Mouse (Mus musculus) ovary, postnatal 14 days (tissue): ENCODE measurements around the gene 6430628N08Rik.

Experiments
- DNase-seq: peaks from one replicate; pipeline ENCODE4 v3.0.0; 2022; ENCODE audit warnings: low spot score

The 6430628N08Rik gene

GRCm38 (mm10) chr4:115886875-115887274 lies 3.6 kb upstream of the 6430628N08Rik start:
- DNase-seq, result no peak

- no peak for DNase-seq
Measured at GRCm38 (mm10) chr4:115890066-115890465, 399 bp upstream of the 6430628N08Rik start.

GRCm38 (mm10) chr4:115894281-115894680 lies 3.8 kb downstream of the 6430628N08Rik start:
- no peak for DNase-seq

- no peak for DNase-seq
Measured at GRCm38 (mm10) chr4:115897901-115898631, 7.6 kb downstream of the 6430628N08Rik start.

DNA sequence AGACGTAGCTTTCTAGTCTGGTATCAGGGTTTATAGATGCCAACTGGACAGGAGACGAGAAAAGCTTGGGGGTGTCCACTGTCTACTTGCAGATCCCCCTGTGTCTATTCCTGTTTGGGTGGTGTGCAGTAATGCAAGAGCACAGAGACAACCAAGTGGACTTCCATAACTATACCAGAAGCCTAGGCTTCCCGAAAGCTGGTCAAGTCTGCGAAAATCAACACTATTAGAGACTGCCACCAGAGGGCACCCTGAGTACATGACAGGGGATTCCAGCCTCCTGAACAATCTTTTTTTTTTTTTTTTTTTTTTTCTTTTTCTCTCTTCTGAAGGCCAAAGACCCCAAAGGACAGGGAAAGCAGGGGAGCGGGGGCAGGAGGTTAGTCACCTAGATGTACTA lies 12.4 kb downstream of the 6430628N08Rik start:
- peak; percentile 83 for DNase-seq

DNA sequence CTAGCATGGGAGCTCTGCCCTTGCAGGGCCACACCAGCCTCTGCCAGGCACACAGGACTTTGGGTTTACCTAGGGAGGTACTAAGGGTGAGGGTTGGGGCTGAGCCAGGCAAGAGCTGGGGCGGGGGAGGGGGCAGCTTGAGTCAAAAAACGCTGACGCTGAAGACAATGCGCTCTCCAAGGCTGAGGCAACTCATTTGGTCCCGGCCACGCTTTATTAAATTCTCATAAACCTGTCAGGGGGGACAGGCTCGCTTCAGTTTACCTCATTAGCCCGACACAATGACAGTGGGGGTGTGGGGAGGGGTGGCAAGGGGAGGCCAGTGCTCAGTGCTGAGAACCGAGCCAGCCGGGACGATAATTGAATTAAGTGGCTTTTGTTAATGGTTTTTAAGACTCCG lies 13.9 kb downstream of the 6430628N08Rik start:
- no peak for DNase-seq

- no peak for DNase-seq
Measured at GRCm38 (mm10) chr4:115905701-115906100, 15.2 kb downstream of the 6430628N08Rik start.

- DNase-seq, result no peak
Measured at GRCm38 (mm10) chr4:115906791-115907190, 16.3 kb downstream of the 6430628N08Rik start.

- no peak for DNase-seq
Measured at GRCm38 (mm10) chr4:115907994-115908393, 17.5 kb downstream of the 6430628N08Rik start.

DNA sequence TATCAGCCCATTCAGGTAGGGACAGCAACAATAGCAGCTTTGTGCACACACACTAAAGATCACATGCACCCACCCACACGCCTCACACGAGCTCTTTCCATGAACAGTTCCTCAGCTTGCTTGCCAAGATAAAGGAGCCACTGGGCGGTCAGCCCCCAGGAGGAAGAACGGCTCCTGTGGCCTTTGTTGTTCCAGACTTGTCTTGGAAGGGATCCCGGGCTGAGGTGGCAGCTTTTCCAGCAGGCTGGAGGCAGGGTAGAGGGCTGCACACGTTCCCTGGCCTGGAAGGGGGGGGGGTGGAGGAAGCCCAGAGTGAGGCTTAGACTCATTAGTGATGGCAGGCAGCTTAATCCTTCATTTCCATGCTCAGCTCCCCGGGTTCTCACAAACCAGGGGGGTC lies 18.2 kb downstream of the 6430628N08Rik start:
- no peak for DNase-seq

DNA sequence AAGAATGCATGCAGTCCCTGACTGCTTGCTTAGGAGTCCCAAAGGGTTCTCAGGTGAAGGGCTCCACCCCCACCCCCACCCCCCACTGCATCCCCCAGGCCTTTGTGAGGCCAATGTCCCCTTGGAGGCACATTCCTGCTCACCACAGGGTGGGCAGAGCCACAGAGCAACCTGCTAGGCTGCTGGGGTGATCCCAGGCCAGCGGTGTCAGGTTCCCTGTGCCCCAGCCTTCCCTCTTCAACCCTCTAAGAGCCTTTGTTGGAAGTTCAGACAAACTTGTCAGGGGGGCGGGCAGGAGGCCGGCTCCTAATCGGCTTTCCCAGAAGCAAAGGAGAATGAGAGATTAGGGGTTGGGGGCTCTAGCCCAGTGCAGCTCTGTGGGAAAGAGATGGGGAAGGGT lies 21.1 kb downstream of the 6430628N08Rik start:
- no peak for DNase-seq

DNA sequence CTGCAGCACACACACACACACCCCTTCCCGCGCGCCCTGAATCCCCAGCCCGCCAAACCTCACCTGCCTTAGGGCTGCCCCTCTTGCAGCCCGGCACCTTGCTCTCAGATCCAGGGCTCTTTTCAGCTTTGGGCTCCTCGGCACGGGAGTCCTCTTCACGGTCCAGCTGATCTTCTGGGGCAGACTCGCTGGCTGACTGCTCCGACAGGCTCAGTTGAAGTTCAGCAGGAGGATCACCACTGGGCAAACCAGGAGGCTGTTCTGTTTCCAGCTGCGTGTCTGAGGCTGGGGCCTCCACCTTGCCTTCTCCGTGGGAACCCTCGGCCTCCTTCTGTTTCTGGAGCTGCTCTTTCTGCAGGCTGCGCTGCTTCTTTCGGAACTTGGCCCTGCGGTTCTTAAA lies 29.4 kb downstream of the 6430628N08Rik start:
- no peak for DNase-seq

- no peak for DNase-seq
Measured at GRCm38 (mm10) chr4:115922688-115923087, 32.2 kb downstream of the 6430628N08Rik start.

- no peak for DNase-seq
Measured at GRCm38 (mm10) chr4:115923262-115923880, 32.9 kb downstream of the 6430628N08Rik start.

GRCm38 (mm10) chr4:115927637-115928036 lies 37.2 kb downstream of the 6430628N08Rik start:
- no peak for DNase-seq

GRCm38 (mm10) chr4:115931556-115932088 lies 41.2 kb downstream of the 6430628N08Rik start:
- no peak for DNase-seq

- no peak for DNase-seq
Measured at GRCm38 (mm10) chr4:115935835-115936581, 45.5 kb downstream of the 6430628N08Rik start.

- DNase-seq, result no peak
Measured at GRCm38 (mm10) chr4:115936646-115937045, 46.2 kb downstream of the 6430628N08Rik start.

- no peak for DNase-seq
Measured at GRCm38 (mm10) chr4:115937061-115937976, 46.9 kb downstream of the 6430628N08Rik start.

DNA sequence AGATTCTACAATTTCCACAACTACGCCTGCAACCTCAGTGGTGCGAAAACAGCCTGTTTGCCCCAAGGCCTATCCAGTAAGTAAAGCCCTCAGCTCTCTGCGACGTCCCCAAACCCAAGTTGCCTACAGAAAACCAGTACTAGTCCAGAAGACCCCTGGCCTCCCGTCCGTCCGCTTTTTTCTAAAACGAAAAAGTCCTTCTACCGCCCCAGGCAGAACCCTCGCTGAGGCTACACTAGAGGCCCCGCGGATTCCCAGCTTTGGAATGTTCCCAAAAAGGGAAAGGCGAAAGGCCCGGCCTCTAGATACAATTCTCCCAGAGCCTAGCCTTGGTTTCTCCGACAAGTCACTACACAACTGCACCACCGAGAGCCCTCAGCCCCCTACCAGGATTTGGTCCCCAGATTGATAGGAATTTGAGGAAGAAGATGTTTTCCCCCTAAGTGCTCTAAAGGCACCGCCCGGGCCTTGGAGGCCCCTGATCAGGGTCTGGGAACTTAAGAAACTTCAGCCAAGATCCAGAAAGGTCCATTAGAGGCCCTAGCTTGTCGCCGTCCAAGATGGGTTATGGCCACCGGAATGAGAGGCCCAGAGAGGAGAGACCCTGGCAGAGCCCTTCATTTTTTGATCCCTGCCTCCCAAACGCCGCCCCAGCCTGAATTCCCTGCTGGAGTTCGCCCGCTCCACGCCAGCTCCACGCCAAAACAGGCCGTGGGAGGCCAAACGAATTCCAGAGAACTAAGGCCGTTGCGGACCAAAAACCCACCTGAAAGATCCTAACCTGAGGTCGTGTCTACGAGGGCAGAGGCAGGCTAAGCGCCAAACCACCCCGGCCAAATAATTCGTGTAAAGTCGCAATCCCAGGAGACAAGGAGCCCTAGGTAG lies 48.1 kb downstream of the 6430628N08Rik start:
- DNase-seq, result peak; percentile 18
